Mouse (Mus musculus) kidney, adult 8-10 months (tissue): ENCODE data around the gene Lpar3.
A peak's percentile ranks its signal among the peaks of the same experiment; 100 is the strongest.

Source experiments
- DNase-seq, 2 experiments: peaks; one replicate each; pipeline ENCODE4 v3.0.0; 2022

Gene Lpar3

GRCm38 (mm10) chr3:146211141-146211747 is 9.5 kb upstream of the Lpar3 start:
- DNase-seq: peak in 1 of 2 experiments; percentile 45

DNA sequence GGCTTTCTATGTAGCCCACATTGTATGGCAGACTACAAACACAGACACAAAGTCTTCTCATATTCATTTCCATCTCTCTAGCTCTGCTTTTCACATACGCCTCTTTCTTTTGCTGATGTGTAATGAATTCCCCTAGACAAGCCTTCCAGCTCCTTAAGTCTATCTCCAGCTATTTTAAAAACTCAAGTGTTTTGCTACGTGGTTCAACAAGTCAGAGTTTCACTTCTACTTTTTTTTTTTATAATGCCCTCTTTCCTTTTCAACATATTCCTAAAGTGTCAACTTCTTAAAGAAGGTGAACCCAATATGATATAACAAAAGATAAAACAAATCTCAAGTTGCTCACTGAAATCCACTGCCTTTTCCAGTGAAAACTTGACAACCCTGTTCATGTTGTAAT is 8.8 kb upstream of the Lpar3 start:
- DNase-seq: no peak

DNA sequence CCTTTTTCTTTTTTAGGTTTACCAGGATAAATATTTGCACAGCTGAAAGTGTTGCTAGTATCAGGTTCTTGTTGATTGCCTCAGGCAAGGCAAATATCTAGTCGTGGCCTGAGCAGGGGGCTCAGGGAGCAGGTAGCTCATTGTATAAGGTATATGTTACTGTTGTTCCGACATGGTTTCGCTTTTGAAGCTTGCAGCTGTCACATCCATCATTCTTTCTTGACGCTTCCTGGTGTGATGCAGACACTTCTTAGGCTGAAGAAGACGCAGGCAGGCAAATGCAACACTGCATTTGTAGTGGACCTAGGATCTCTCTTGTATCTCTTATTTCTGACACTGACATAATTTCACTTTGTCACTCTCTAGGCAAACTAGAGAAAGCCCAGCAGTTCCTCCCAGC is 7.4 kb upstream of the Lpar3 start:
- DNase-seq: no peak

DNA sequence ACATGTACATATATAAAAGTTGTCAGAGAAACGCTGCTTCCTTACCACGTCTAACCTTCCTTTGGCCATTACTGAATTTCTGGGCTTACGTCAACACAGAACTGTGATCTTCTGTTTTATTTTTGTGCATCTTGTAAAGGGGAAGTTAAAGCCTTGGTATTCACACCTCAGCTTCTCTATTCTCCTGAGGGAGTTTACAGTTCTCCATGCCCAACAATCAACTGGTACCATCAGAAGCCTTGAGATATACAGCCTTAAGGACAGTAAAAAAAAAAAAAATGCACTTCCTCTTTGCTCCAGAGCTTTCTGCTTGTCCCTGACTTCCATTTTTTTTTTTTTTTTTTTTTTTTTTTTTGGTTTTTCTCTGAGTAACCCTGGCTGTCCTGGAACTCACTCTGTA is 4.2 kb upstream of the Lpar3 start:
- no peak for DNase-seq

GRCm38 (mm10) chr3:146224271-146224670 is 3.5 kb downstream of the Lpar3 start:
- DNase-seq: peak; percentile 70 to 85

GRCm38 (mm10) chr3:146225061-146225761 is 4.4 kb downstream of the Lpar3 start:
- no peak for DNase-seq

- no peak for DNase-seq
Observed at GRCm38 (mm10) chr3:146227427-146227826, 6.7 kb downstream of the Lpar3 start.

DNA sequence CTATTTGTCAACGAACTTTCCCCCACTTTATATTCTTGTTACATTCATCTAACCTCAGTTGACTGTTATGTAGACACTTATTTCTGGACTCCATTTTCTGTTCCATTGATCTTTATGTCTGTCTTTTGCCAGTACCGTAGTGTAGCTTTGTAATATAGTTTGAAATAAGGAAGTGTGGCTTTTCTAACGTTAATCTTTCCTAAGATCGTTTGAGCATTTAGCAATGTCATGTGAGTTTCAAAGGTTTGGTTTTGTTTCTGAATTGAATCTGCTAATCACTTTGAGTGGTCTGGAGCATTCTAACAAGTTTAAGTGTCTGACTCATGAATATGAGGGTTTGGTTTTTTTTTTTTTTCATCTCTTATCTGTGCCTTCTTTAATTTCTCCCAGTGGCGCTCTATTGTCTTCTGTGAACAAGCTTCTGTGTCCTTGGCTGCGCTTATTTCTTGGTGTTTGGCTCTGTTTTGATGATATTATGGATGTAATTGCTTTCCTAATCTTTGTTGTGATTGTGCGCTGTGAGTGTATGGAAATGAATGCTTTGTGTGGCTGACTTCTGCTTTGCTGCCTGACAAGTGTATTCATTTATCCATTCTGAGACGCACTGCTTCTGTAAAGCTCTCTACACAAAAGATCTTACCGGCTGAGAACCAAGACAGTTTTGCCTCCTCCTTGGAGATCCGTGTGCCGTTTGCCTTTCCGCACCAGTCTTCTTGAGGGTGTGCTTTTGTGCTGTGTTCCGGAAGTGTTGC is 8.0 kb downstream of the Lpar3 start:
- DNase-seq: no peak

GRCm38 (mm10) chr3:146232708-146233107 is 11.9 kb downstream of the Lpar3 start:
- no peak for DNase-seq

- DNase-seq: no peak
Observed at GRCm38 (mm10) chr3:146233741-146234140, 13.0 kb downstream of the Lpar3 start.

DNA sequence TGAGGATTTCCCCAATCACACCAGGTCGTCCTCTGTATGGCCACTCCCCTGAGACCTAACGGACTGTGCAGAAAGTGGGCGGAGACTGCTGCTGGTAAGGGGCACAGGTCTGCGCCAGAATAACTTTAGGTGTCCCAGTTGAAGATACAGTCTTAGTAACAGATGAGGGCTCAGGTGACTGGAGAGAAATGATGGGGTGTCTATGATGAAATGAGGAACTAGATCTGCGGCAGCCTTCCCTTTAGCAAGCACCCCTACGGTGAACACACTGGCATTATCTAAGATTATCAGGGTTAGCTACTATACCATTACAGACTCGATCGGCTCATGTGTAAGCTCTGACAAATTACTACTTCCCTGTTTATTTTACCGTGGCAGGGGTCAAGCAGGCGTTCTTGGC is 13.8 kb downstream of the Lpar3 start:
- no peak for DNase-seq

GRCm38 (mm10) chr3:146236280-146236679 is 15.5 kb downstream of the Lpar3 start:
- no peak for DNase-seq

DNA sequence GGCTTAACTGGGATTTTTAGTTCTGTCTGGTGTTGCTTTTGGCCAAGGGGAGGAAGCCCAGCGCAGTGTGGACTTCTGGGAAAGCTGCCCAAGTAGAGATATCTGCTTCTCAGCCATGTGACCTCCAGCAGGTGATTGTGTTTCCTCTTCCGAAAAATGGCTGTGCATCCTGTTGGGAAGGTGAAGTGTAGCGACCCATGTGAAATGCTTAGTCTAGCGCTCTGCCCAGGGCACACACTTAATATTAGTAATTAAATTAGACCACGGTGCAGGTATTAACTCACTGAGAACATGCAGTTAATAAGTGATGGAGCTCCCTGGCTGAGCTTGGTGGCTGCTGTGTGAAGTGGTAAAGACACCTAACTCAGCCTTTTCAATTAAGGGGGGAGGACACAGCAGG is 16.9 kb downstream of the Lpar3 start:
- DNase-seq: peak; percentile 73 to 84

- DNase-seq: no peak
Observed at GRCm38 (mm10) chr3:146244630-146245029, 23.9 kb downstream of the Lpar3 start.

DNA sequence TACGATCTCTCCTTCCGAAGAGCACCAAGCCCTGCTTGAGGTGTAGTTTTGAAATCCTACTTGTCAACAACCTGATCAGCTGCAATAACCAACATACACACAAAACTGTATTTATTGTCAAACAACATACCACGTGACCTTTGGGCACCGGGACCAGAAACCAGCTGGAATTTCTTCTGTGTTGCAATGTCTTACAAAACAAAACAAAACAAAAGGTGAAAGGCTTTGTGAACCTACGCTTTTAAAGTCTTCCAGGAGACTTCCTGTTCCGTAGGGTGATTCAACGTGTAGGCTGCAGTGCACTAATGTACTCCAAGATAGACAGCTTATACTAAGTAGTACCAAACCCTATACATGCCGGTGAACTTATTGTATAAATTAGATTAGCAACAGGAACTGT is 25.8 kb downstream of the Lpar3 start:
- DNase-seq: no peak

DNA sequence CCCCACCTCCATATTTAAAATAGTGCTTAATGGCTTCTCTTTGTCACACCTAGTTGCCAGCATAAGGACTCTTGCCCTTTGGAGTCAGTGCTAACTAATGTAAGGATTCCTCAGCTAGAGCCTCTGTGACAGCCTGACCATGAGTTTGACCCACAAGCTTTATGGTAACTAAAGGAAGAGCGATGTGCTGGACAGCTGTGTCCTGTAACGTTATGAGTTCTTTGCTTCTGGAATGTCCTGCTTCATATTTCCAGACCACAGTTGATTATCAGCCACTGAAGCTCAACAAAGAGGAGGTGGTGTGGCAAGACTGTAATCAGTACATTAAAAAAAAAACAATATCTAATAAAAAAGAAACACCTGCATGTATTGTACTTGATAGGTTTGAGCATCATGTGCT is 26.2 kb downstream of the Lpar3 start:
- no peak for DNase-seq

GRCm38 (mm10) chr3:146249895-146250294 is 29.1 kb downstream of the Lpar3 start:
- no peak for DNase-seq

GRCm38 (mm10) chr3:146251771-146252170 is 31.0 kb downstream of the Lpar3 start:
- no peak for DNase-seq

DNA sequence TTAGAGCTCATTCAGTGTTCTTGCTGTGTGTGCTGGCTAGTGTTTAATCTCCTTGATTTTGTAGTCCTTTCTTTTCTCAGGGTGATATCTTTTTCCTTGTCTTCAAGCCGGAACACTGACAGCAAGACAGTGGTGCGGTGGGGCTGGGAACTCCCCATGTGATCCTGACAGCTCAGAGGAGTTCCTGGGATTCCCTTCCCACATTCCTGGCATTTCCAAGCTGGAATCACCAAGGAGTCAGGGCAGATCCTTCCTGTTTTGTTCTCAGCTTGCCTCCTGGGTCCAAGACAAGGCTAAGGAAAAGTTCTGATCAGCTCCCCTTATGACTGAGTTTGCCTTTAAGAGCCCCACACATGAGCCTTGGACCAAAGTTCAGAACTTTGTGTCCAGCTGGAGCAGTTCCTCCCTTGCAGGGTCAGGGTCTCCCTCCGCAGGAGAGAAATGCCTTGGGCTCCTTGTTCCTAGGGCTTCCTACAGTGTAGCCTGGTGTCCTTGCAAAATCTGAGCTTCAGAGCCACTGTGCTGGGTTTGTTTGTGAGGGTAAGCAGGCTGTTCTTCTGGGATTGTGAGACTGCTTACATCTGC is 33.1 kb downstream of the Lpar3 start:
- peak; percentile 54 to 57 for DNase-seq

DNA sequence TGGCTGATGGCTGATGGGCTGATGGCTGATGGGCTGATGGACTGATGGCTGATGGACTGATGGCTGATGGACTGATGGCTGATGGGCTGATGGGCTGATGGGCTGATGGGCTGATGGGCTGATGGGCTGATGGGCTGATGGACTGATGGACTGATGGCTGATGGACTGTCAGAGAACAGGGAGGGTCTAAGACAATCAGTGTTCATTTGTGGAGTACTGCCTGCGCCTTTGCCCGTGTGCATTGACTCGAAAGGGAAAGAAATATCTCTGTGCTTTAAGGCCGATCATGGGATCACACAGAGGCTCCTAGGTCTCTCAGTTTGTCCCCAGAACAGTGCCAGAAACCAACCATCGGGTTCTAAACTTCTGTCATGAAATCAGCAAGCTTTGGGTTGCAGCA is 34.4 kb downstream of the Lpar3 start:
- DNase-seq: no peak

DNA sequence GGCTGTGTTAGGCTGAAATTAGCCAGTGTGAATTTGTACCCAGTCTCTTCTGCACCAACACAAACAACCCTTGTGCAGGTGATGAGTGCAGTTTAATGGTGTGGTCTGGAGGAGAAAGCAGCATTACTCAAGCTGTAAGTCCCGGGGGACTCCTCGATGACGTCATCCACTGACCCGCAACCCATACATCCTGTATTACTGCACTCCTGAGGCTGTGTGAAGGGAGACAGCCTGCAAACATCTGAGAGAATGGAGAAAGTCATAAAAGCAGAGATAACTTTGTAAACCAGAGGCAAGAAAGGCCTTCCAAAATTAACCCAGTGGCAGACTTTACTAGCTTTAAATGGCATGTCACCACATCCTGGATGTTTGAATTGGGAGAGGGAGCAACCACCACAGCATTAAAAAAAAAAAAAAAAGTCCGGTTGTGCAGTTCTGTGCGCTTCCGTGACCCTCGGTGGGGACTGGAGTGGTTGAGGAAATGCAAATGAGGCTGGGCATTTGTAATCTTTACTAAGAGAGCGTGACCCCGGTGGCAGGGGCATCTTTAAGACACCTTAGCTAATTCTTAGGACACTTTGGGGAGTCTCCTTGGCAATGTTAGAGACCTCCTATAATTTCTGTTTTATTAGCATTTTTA is 36.8 kb downstream of the Lpar3 start:
- DNase-seq: no peak

DNA sequence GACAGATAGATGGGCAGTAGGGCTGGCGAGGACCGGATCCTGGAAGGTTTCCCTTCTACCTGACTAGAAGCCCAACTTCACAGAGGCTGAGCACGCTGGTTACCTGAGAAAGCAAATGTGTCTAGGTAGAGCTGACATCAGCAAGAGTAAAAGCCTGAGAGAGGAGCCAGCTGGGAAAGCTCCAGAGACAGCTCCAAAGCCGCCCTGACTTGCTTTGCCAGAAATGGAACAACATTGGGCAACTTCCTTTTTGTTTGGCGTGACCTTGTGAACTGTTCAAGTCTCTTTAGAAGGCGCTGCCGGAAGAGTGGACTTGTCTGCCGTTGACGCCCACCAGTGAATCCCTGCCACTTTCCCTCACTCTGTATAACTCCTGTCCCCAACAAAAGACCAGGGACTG is 39.4 kb downstream of the Lpar3 start:
- peak; percentile 70 to 71 for DNase-seq

DNA sequence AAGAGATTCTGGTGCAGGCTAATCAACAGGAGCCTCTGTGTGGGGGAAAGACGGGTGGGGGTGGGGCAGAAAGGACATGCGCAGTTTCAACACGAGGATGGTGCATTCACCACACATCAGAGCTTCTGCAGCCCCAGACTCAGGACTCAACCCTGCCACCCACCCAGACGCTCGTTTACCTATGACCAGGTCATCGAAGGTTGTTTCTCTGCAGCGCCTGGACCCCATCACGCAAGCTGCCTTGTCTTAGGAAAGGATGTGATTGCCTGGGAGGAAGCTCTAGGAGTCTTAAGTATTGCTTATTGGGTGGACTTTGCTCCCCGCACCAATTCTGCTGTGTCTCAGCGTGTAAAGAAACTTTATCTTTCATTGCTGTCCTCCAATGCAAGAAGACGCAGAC is 40.1 kb downstream of the Lpar3 start:
- no peak for DNase-seq
